Mouse (Mus musculus) urinary bladder, postnatal 4 days (tissue): ENCODE data around the gene Clstn2.

Experiments
- DNase-seq, 2 experiments: peaks; one replicate each; pipeline ENCODE4 v3.0.0; 2021 to 2022; ENCODE audit warnings: low spot score in 2 of 2

The Clstn2 gene

GRCm38 (mm10) chr9:97773911-97774310 is 259.1 kb downstream of the Clstn2 start:
- no peak for DNase-seq

GRCm38 (mm10) chr9:97772431-97772830 is 260.6 kb downstream of the Clstn2 start:
- no peak for DNase-seq

GRCm38 (mm10) chr9:97769331-97769730 is 263.6 kb downstream of the Clstn2 start:
- DNase-seq: no peak

- DNase-seq: no peak
Observed at GRCm38 (mm10) chr9:97765251-97765767, 267.7 kb downstream of the Clstn2 start.

GRCm38 (mm10) chr9:97763048-97763447 is 269.9 kb downstream of the Clstn2 start:
- no peak for DNase-seq

GRCm38 (mm10) chr9:97755599-97756270 is 277.2 kb downstream of the Clstn2 start:
- DNase-seq: no peak

- no peak for DNase-seq
Observed at GRCm38 (mm10) chr9:97753715-97754114, 279.3 kb downstream of the Clstn2 start.

- DNase-seq: no peak
Observed at GRCm38 (mm10) chr9:97746574-97746973, 286.4 kb downstream of the Clstn2 start.

- no peak for DNase-seq
Observed at GRCm38 (mm10) chr9:97727715-97728486, 305.1 kb downstream of the Clstn2 start.

GRCm38 (mm10) chr9:97717728-97718127 is 315.3 kb downstream of the Clstn2 start:
- DNase-seq: no peak

- no peak for DNase-seq
Observed at GRCm38 (mm10) chr9:97717005-97717404, 316.0 kb downstream of the Clstn2 start.

GRCm38 (mm10) chr9:97712888-97713287 is 320.1 kb downstream of the Clstn2 start:
- DNase-seq: no peak

GRCm38 (mm10) chr9:97703901-97704503 is 329.0 kb downstream of the Clstn2 start:
- DNase-seq: no peak

- DNase-seq: no peak
Observed at GRCm38 (mm10) chr9:97702989-97703388, 330.0 kb downstream of the Clstn2 start.

- no peak for DNase-seq
Observed at GRCm38 (mm10) chr9:97699983-97700382, 333.0 kb downstream of the Clstn2 start.

GRCm38 (mm10) chr9:97699020-97699419 is 334.0 kb downstream of the Clstn2 start:
- DNase-seq: no peak

- DNase-seq: no peak
Observed at GRCm38 (mm10) chr9:97698071-97698470, 334.9 kb downstream of the Clstn2 start.

GRCm38 (mm10) chr9:97696655-97697235 is 336.2 kb downstream of the Clstn2 start:
- DNase-seq: no peak

- no peak for DNase-seq
Observed at GRCm38 (mm10) chr9:97695278-97695677, 337.7 kb downstream of the Clstn2 start.

- DNase-seq: no peak
Observed at GRCm38 (mm10) chr9:97686826-97687425, 346.1 kb downstream of the Clstn2 start.

- no peak for DNase-seq
Observed at GRCm38 (mm10) chr9:97685664-97686063, 347.3 kb downstream of the Clstn2 start.

- no peak for DNase-seq
Observed at GRCm38 (mm10) chr9:97679878-97680277, 353.1 kb downstream of the Clstn2 start.
